Mouse (Mus musculus) gastrocnemius, adult 18-20 months (tissue): ENCODE data around the gene Epn2. TPM values are rescaled to one million over a fixed set of nuclear protein-coding genes. Genes with fewer than 3 reads are reported as not detected.

ENCODE experiments used
- DNase-seq: peaks from one replicate; pipeline ENCODE4 v3.0.0; 2021; ENCODE audit warnings: low spot score
- total RNA-seq, 2 experiments: library from RNA; stranded (reverse); gene quantifications; 2 replicates each; pipeline ENCODE4 v1.2.3; 2021

The Epn2 gene
- total RNA-seq, 2 experiments from 2014 or later = 23.2 to 25.1 TPM

DNA sequence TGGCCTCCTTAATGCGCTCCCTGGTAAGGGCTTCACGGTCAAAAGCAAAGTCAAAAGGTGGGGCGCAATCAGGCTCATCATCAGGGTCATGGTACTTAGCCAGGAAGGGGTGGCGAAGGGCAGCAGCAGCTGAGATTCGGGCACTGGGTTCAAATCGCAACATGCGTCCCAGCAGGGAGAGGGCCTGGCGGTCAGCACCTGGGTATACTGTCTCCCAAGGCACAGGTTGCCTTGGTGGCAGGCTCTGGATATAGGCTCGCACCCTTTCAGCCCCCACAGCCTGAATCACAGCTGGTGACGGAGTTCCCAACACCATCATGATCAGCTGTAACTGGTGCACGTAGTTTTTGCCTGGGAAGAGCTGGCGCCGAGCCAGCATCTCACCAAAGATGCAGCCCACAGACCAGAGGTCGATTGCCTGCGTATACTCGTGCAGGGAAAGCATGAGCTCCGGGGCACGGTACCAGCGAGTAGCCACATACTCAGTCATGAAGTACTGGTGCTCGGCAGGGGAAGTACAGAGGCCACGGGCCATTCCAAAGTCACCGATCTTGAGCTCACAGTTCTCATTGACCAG is 88.5 kb downstream of the Epn2 start:
- no peak for DNase-seq

DNA sequence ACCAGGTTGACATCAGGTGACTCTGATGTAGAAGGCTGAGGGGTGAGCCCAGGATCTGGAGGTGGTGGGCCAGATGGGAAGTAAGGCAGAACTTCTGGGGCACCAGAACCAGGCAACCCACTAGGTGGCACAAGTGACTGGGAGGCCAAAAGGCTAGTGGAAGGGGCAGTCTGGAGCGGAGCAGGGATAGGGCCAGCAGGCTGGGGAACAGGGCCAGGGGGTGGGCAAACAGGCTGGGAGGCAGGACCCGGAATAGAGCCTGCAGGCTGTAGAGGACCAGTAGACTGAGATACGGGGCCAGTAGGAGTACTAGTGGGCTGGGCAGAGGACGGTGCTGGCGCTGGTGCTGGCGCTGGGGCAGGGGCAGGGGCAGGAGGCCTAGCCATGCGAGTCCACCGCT is 89.6 kb downstream of the Epn2 start:
- no peak for DNase-seq

GRCm38 (mm10) chr11:61489085-61489484 is 90.4 kb downstream of the Epn2 start:
- no peak for DNase-seq

DNA sequence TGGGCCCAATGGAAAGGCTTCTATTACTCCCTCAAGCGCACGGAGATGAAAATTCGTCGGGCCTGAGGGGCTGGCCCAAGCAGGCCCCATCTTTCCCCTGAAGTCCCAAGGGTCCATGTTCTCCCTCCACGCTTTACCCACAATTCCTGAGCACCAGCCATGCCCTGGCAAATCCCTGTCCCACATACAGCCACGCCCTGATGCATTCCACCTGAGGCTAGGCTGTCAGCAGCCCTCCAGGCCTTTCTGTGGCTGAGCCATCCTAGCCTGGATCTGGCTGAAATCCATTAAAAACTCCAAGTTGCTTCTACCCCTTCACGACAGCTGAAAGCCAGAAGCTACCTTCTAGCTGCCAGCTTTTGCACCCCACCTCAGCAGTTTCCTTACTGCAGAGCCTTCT is 91.6 kb downstream of the Epn2 start:
- DNase-seq = no peak

DNA sequence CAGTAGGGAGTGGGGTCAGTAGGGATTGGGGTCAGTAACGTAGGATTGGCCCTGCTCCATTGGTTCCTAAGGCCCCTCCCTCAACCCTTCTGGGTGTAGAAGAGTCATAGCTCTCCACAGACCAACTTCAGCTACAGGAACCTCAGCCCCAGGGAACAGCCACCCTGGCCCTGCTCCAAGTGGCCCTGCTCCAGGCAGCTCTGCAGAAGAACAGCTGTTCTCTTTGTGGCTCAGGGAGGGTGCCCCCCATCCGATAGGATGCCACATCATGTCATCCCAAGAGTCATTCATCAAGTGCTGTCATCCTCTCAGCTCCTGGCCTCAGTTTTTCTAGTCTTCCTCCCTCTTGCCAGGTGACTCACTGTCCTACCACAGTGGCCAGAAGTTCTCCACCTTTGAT is 92.1 kb downstream of the Epn2 start:
- peak; percentile 42 for DNase-seq

DNA sequence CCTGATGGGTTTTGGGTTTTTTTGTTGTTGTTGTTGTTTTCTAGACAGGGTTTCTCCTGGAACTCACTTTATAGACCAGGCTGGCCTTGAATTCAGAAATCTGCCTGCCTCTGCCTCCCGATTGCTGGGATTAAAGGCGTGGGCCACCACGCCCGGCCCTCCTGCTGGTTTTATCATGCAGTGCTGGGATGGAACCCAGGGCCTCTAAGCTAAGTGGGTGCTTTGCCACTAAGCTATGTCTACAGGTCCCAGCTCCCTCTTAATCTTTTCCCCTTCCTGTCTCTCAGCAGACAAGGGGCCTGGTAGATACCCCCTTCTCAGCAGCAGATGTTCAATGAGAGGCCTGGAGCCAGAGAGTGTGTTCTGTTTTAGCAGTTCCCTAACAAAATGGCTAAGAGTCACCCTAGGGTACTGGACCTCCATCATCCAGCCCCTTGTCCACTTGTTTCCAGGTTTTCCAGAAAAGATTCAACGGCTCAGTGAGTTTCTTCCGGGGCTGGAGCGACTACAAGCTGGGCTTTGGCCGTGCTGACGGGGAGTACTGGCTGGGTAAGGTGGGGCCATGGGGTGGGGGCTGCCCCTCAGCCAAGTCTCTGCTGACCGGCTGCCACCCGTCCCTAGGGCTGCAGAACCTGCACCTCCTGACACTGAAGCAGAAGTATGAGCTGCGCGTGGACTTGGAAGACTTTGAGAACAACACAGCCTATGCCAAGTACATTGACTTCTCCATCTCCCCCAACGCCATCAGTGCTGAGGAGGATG is 92.8 kb downstream of the Epn2 start:
- DNase-seq = no peak

DNA sequence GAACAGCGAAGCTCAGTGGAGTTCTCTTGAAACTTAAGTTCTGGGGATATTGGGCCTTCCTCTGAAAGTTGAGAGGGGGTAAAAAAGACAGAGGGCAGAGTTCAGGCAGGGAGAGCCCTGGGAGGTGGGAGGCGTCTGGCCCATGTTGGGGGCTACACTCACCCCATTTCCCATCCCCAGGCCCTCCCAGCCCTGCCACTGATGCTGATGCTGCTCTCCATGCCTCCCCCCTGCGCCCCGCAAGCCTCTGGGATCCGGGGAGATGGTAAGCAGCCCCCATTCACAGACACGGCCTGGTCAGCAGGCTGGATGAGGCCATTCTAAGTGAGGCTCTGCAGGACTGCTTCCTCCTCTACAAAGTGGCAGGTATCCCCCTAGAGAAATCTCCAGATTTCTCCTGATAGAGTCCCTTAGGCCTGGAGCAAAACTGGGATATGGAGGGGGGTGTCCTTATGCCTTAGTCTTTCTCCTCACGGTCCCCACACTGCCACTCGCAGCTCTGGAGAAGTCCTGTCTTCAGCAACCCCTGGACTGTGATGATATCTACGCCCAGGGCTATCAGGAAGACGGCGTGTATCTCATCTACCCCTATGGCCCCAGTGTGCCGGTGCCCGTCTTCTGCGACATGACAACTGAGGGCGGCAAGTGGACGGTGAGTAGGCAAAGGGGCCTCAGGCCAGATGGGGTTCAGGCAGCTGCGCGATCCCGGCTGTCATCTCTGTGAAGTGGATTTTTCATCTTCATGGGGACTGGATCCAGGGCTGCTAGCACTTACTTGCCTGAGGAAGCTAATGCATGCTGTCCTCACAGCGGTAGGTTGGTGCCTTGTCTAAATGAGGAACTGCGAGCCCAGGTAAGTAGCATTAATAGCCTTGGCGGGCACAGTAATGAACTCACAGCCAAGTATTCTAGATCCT is 93.7 kb downstream of the Epn2 start:
- DNase-seq = no peak

DNA sequence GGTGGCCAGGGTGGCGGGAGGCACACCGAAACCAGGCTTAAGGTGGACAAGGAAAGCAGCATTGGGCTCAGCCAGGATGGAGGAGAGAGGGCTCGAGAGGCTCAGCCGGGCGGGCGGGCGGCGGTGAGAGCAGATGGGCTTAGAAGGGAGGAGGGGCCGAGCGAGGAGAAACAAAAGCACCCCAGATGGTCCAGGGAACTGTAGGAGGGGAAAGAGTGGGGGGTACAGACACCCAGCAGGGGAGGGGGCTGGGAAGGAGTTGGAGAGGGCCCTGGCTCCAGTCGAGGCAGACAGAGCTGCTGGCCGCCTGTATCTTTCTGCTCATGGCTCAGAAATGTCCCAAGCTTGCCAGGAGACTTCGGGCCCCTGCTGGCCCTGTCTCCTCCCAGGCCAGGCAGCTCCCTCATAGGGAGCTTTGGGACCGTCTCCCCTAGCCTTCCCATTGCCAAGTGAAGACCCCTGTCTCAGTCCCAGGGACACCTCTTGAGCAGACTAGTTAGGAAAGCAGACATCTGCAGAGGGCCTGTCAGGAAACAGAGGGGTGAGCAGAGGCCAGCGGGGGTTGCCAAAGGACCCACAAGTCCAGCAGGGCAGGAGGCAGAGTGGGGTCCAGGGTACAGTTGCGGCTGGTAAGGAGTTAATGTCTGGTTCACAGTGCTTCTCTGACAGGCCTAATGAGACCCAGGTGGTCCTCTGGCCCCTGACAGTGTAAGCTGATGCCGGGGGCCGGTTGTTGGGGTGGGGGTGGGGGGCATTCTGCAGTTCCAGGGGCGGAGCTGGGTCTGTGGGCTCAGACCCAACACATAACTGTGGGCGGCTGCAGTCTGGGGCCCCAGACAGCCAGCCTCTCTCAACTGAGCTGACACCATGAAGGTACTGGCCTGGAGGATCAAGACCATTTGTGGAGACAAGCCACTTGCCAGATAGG is 94.6 kb downstream of the Epn2 start, which contains the start of gene Mfap4:
TSS of gene Mfap4 (plus strand) at position 819 of the 928 bp plus-strand sequence.
- DNase-seq = no peak

DNA sequence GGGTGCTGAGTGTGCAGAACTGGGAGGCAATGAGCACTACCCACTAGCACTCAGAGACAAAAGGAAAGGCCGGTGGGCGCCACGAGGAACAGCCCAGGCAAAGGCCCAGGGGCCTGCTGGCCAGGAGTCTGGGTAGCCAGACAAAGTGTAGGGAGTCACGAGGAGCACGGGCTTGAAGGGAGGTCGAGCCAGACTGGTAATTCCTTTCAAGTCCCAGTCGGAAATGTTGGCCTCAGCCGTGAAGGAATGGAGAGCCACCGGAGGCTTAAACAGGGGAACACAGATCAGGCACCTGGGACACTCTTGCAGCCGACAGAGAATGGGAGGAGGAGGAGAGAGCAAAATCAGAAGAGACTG is 95.3 kb downstream of the Epn2 start:
- no peak for DNase-seq

DNA sequence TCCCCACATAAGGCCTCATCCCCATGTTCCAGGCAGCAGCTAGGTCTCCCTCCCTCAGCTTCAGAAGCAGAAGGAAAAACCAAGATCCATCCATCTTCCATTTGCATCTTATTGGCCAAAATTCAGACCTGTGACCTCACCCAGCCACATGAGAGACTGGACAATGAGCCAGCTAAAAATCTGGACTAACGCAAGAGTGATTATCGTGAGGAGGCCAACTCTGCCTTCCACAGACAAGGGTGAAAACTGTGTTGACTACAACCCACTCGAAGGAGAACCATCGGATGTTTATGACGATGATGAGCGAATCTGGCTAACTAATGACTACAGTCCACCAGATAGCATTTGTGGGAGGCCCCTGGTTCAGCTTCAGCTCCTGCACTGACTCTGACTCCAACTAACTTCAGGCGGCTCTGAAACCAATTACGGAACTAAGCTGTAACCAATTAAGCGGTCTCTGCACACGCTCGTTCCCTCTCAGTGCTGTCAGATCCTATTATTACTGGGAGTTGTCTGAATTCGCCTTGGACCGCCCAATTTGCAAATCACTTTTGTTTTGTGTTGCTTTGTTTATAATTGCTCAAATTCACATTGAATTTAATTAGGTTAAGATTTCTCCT is 96.2 kb downstream of the Epn2 start:
- no peak for DNase-seq

- no peak for DNase-seq
Measured at GRCm38 (mm10) chr11:61481239-61482090, 98.0 kb downstream of the Epn2 start.

DNA sequence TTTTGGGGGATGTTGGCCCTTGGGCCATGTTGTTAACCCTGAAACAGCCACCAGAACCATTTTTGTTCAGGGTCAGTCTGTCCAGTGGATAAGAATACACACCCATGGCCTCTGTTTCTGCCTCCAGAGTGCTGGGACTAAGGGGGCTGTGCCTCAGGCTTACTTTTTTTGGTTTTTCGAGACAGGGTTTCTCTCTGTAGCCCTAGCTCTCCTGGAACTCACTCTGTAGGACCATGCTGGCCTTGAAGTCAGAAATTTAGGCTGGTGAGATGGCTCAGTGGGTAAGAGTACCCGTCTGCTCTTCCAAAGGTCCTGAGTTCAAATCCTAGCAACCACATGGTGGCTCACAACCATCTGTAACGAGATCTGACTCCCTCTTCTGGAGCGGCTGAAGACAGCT is 100.7 kb downstream of the Epn2 start:
- no peak for DNase-seq

DNA sequence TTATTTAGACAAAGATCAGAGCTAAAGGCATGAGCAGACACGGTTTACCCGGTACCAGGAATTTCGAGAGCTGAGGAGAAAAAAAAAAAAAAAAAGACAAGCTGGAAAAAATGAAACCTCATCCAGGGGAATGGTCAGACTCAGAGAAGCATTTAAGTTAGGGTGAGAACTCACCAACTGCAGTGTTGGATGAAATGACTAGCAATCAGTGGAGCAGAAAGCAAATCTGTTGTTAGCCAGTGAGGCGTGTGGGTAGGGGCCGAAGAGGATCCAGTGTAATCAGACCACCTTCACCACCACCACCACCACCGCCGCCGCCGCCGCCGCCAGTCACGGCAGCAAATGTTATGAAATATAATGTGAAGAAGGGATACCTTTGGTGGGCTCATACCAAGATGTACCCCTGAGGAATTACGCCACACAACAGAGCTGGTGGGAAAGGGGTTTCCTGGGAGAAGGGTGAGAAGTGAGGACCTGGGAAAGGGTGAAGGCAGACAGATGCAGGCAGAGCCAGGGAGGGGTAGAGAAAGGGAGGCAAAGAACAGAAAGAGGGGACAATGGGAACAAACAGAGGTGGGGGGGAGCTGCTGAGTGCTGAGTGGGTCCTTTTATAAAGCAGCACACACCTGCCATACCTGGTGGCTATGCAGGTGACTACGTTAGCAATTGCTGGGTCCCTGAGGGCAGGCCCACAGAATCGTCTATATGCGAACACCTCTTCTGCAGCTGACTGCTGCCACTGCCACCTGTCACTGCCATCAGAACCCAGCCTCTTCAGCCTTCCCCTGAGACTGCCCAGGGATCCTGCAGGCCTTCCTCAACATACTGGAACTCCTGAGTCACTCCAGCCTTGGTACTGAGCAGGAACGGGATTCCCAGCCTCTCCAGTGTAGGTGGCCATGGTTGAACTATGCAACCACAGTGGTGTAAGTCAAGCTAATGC is 101.7 kb downstream of the Epn2 start:
- DNase-seq = no peak

DNA sequence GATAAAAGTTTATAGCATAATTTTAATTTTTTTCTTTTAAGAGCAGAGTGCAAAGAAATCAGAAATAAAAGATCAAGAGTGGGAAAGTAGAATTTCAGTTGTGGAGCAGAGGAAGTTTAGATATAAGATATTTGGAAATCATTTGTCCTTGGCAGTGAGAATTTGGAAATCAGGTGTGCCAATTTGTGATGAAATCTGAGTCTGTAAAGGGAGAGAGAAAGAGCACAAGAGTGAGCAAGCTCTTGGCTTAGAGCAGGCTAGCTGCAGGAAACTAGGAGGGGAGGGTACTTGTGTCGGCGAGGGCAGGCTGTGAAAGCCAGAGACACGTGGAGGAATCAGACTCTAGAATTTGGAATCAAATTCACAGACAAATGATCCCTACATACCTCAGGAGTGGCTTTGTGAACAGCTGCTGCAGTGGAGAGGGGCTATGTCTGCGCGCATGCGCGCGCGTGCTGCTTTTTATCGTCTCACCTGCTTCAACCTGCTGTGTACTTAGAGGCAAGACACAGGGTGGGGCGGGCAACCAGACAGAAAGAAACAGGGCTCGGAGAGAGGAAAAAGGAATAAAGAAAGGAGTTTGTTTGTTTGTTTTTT is 102.6 kb downstream of the Epn2 start:
- no peak for DNase-seq

GRCm38 (mm10) chr11:61473630-61474029 is 105.9 kb downstream of the Epn2 start:
- no peak for DNase-seq

- DNase-seq = no peak
Measured at GRCm38 (mm10) chr11:61470880-61471279, 108.6 kb downstream of the Epn2 start.

GRCm38 (mm10) chr11:61469317-61469917 is 110.1 kb downstream of the Epn2 start:
- no peak for DNase-seq

- no peak for DNase-seq
Measured at GRCm38 (mm10) chr11:61468534-61468933, 111.0 kb downstream of the Epn2 start.
